Mouse (Mus musculus) midbrain, postnatal 0 days (tissue): ENCODE data around the gene Rccd1. TPM values are rescaled to one million over a fixed set of nuclear protein-coding genes. Genes with fewer than 3 reads are reported as not detected.

Source experiments
- ATAC-seq: fragments of 200-750 bp; cut with Nextera tagmentation; 2 replicates; pipeline ENCODE4 v1.8.0; 2017; ENCODE audit warnings: moderate number of reproducible peaks, mild to moderate bottlenecking, moderate TSS enrichment, moderate library complexity; ENCODE audit not compliant: low FRiP score
- DNase-seq: peaks from one replicate; pipeline ENCODE4 v3.0.0-alpha.2; 2015; ENCODE audit warnings: low spot score
- H3K27ac ChIP-seq: fragments of 300-500 bp; sonication (generic); 2 replicates; pipeline ENCODE4 v1.5.1; 2014; ENCODE audit warnings: low read depth, mild to moderate bottlenecking, low read length, mixed read lengths
- H3K27me3 ChIP-seq: fragments of 300-500 bp; sonication (generic); 2 replicates; pipeline ENCODE4 v1.6.1; 2014; ENCODE audit warnings: low read length, control low read depth, mixed read lengths; ENCODE audit not compliant: insufficient read depth
- H3K36me3 ChIP-seq: fragments of 300-500 bp; sonication (generic); 2 replicates; pipeline ENCODE4 v1.6.1; 2014; ENCODE audit warnings: low read length, control low read depth, mixed read lengths; ENCODE audit not compliant: insufficient read depth
- H3K4me1 ChIP-seq: fragments of 300-500 bp; sonication (generic); 2 replicates; pipeline ENCODE4 v1.6.1; 2014; ENCODE audit warnings: mild to moderate bottlenecking, control low read depth, antibody characterized with exemption, low read length, mixed read lengths; ENCODE audit not compliant: insufficient read depth
- H3K4me2 ChIP-seq: fragments of 300-500 bp; sonication (generic); 2 replicates; pipeline ENCODE4 v1.6.1; 2014; ENCODE audit warnings: low read depth, mild to moderate bottlenecking, low read length, mixed read lengths; ENCODE audit not compliant: poor library complexity, severe bottlenecking
- H3K4me3 ChIP-seq: fragments of 300-500 bp; sonication (generic); 2 replicates; pipeline ENCODE4 v1.5.1; 2014; ENCODE audit warnings: low read depth, mild to moderate bottlenecking, low read length, moderate library complexity
- H3K9ac ChIP-seq: fragments of 300-500 bp; sonication (generic); replicated peaks from 2 replicates; pipeline ENCODE4 v1.6.1; 2014; ENCODE audit warnings: mild to moderate bottlenecking, low read length, moderate library complexity, mixed read lengths; ENCODE audit not compliant: poor library complexity, severe bottlenecking
- H3K9me3 ChIP-seq: fragments of 300-500 bp; sonication (generic); 2 replicates; pipeline ENCODE4 v1.6.1; 2016; ENCODE audit warnings: low read length, control low read depth
- CTCF ChIP-seq: IDR thresholded peaks from 2 replicates; pipeline ENCODE4 v1.5.1; 2016; ENCODE audit warnings: antibody characterized with exemption, mild to moderate bottlenecking
- WGBS: fragments of 180-500 bp; shearing (Covaris S2); extraction: QIAGEN DNeasy Blood & Tissue Kit; methylation state at CpG from one replicate; pipeline ENCODE4 v1.1.7; 2014; 5-methylcytosine and 5-hydroxymethylcytosine counted together
- polyA plus RNA-seq: library from polyadenylated mRNA; unstranded; fragments of >200 nt; fragmentation: Nextera tagmentation; extraction: Ambion mirVana; gene quantifications from 2 replicates; pipeline ENCODE4 v1.2.1, GENCODE M21; 2015
- total RNA-seq: library from RNA; depleted of rRNA; stranded (reverse); fragments of >200 nt; gene quantifications from 2 replicates; pipeline ENCODE4 v1.2.3, GENCODE M21; 2014

The Rccd1 gene
- total and polyA plus RNA-seq, 2 experiments from 2014 or later = 7.4 to 22.7 TPM

DNA sequence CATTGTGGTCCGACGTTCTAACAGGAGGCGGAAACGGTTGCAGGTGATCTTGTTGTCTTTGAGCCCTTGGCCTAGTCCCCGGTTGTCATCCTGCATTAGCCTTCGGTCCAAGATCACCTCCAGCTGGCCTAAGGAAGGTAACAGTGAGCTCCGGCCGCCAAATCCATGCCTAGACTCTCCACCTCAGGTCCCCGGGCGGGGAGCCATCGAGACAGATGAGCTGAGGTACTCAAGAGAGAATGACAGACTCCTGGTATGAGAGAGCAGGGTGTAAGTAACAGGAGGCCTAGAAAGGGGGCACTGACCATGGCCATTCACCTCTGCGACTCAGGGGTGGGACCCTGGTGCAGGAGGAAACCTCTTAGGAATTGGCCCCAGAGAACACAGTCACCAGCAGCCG is 32.1 kb upstream of the Rccd1 start:
- Histone ChIP-seq H3K9ac (no peak overlapping the region), H3K4me3 (no peak overlapping the region), H3K9me3 (no peaks in the 10 kb centered on the region), H3K4me2 (no peak overlapping the region), H3K36me3 (peaks cover 66% of the 10 kb centered on the region), H3K27ac (no peak overlapping the region), H3K4me1 (no peaks in the 10 kb centered on the region), H3K27me3 (no peaks in the 10 kb centered on the region)
- no peak for ATAC-seq
- TF ChIP-seq CTCF = no peak
- WGBS = 86% methylated on average over 13 of the region's 13 CpGs
- no peak for DNase-seq

DNA sequence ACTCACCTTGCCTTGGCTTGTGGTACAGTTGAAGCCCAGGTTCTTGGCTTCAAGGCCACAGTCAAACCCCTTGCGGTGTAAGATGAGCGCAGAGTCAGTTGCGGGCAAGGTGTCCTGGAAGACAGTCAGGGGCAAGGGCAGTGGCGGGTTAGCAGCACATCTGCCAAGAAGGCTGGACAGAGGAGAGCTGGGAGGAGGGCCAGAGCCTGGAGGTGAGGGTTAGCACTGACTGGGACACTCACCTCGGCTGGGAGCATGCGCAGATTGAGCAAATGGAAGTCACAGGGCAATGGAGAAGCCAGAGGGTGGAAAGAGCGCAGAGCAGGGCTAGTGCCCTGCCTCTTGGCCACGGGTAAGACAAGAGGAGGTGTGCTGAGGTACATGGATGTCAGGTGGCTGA is 28.7 kb upstream of the Rccd1 start:
- DNase-seq (no peak), ATAC-seq (no peak)
- Histone ChIP-seq H3K27me3 (no peaks in the 10 kb centered on the region), H3K9me3 (no peaks in the 10 kb centered on the region), H3K9ac (no peak overlapping the region), H3K36me3 (peaks cover 44% of the 10 kb centered on the region), H3K4me1 (no peaks in the 10 kb centered on the region), H3K4me2 (no peak overlapping the region), H3K4me3 (no peak overlapping the region), H3K27ac (no peak overlapping the region)
- WGBS = 91% methylated on average over 8 of the region's 8 CpGs
- no peak for TF ChIP-seq CTCF

DNA sequence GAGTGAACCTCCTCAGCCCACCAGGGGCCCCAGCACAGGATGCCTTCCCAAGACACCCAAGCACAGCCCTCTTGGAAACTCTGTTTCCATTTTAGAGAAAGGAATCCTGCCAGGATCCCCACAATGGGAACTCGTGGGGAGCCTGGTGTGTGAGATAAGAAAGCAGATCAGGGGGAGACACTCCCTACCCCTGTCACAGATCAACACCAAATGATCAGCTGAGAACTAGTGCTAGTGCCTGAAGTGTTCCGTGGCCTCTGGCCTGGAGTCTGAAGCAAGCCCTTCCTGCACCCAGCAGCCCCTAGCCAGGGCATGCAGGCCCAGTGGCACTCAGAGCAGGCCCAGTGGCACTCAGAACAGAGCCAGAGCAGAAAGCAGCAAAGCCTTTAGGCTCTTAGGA is 26.6 kb upstream of the Rccd1 start:
- Histone ChIP-seq H3K27me3 (no peaks in the 10 kb centered on the region), H3K4me1 (no peaks in the 10 kb centered on the region), H3K4me2 (no peak overlapping the region), H3K27ac (no peak overlapping the region), H3K9me3 (no peaks in the 10 kb centered on the region), H3K4me3 (no peak overlapping the region), H3K36me3 (peaks cover 30% of the 10 kb centered on the region), H3K9ac (no peak overlapping the region)
- WGBS = 84% methylated on average over 2 of the region's 2 CpGs
- DNase-seq = no peak
- TF ChIP-seq CTCF = no peak
- no peak for ATAC-seq

DNA sequence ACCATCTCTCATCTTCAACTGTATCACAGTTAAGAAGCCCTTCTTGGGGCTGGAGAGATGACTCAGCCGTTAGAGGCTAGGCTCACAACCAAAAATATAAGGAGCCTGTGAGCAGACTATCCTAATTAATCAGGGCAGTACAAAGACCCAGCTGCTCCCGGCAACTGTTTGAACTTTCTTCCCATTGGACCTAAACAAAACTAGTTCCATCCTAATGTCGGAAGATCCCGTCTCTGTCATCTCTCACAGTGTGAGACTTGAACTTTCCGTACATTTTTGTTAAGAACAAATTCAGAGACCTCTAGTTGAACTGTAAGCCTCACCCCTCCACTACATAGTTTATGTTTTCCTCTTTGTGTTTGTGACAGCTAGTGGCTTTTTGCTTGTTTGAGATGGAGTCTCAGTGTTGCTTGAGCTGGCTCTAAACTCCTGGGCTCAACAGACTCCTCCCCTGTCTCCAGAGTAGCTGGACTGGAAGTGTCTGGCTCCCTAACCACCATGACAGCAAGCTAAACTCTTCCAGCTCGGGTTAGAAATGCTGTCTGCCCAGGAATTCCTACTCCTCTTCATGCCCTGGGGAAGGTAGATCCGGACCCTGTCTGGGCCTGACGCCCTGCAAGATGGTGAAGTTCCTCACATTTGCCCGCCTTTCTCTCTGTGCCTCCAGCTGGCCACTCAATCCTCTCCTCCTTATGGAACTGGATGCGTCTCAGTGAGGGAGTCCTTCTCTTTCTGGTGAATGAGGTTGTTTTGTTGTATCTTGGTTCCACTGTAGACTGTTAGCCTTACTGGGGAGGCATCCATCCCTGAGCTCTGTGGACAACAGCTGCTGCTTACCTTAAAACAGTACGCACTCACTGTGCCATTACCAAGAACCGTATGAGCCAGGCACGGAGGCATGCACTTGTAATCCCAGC is 23.7 kb upstream of the Rccd1 start:
- H3K27ac ChIP-seq = 0 out of 2 replicates have a peak overlapping the region, but pooled peaks have one; percentile 26
- WGBS = 67% methylated on average over 13 of the region's 13 CpGs
- peaks cover 20% of the 10 kb centered on the region for H3K36me3 ChIP-seq
- no peak overlapping the region for H3K9ac ChIP-seq
- ATAC-seq (no peak), DNase-seq (no peak)
- H3K9me3 ChIP-seq = no peaks in the 10 kb centered on the region
- H3K27me3 ChIP-seq = no peaks in the 10 kb centered on the region
- H3K4me1 ChIP-seq = peaks cover 6% of the 10 kb centered on the region; the same call in 1 of the 2 replicates
- H3K4me3 ChIP-seq = no peak overlapping the region
- no peak for TF ChIP-seq CTCF
- no peak overlapping the region for H3K4me2 ChIP-seq

DNA sequence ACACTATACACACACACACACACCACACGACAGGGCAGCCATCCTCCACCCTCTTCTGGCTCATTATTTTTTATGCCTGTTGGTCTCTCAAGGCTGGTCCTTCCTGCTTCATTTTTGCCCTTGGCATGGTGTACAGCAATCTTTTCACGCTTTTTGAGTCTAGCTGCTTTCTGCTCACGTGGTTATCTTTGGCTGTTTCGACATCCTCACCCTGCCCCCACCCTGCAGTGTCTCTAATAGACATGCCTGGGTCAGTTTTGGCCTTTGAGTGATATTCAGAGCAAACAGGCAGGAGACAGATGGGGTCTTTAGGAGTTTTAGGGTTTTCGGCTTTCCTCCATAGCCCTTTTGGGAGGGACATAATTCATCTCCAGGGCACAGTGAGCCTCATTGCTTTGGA is 22.6 kb upstream of the Rccd1 start:
- H3K4me1 ChIP-seq = peaks cover 11% of the 10 kb centered on the region; the same call in 1 of the 2 replicates
- no peak overlapping the region for H3K4me2 ChIP-seq
- no peaks in the 10 kb centered on the region for H3K9me3 ChIP-seq
- WGBS = 89% methylated on average over 5 of the region's 5 CpGs
- no peak overlapping the region for H3K4me3 ChIP-seq
- H3K36me3 ChIP-seq = peaks cover 11% of the 10 kb centered on the region
- no peak for ATAC-seq
- no peaks in the 10 kb centered on the region for H3K27me3 ChIP-seq
- no peak for TF ChIP-seq CTCF
- H3K9ac ChIP-seq = no peak overlapping the region
- H3K27ac ChIP-seq = no peak overlapping the region
- no peak for DNase-seq

DNA sequence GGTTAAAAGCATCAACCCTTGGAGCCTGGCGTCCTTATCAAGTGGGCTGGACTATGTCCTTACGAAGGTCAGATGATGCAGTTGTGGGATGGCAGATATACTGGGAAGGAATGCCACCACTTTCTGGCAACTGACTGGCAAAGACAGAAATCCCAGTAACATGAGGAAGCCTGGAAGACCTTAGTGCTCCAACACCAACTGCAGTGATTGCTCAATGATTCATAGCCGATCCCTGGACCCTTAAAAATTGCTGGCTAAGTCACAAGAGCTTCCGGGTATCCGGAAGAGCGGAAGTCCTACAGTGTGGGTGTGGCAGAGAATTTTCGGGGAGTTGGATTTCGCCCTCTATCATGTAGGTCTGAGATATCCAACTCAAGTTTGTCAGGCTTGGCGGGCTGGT is 21.9 kb upstream of the Rccd1 start:
- TF ChIP-seq CTCF = no peak

More for the DNA sequence above, 21.9 kb upstream of the Rccd1 start:
- no peak overlapping the region for H3K4me3 ChIP-seq
- 96% methylated on average over 9 of the region's 9 CpGs for WGBS
- no peaks in the 10 kb centered on the region for H3K27me3 ChIP-seq
- H3K4me2 ChIP-seq = no peak overlapping the region
- peaks cover 7% of the 10 kb centered on the region; the same call in 1 of the 2 replicates for H3K36me3 ChIP-seq
- H3K4me1 ChIP-seq = peaks cover 12% of the 10 kb centered on the region; the same call in 1 of the 2 replicates
- no peak overlapping the region for H3K9ac ChIP-seq
- ATAC-seq (no peak), DNase-seq (no peak)
- no peaks in the 10 kb centered on the region for H3K9me3 ChIP-seq
- no peak overlapping the region for H3K27ac ChIP-seq
